Mouse (Mus musculus) liver, postnatal 0 days (tissue): Measurements from ENCODE around the gene Traf5.

Source experiments
- CTCF ChIP-seq: sonication (generic); IDR thresholded peaks from 2 replicates; pipeline ENCODE4 v1.5.1; 2016; ENCODE audit warnings: antibody characterized with exemption, low read depth
- EP300 ChIP-seq: IDR thresholded peaks from 2 replicates; pipeline ENCODE4 v1.6.1; 2016; ENCODE audit warnings: antibody characterized with exemption, low read depth, mild to moderate bottlenecking

DNA sequence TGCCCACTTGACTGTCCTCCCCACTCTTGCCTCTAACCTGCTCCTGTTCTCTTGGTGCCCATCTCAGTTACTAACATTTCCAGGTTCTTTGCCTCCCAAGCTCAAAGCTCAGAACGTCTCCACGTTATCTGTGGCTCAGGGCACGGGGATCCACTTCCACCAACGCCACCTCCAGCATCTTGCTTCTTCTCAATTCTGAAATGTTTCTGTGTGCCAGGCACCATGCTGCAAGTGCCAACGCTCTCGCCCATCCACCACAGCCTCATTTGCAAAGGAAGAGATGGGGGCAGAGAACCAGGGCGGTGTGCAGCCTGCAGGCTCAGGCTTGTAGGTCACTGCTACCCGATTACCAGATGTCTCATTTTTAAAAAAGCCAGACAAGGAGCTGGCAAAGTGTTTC lies 39.9 kb downstream of the Traf5 start:
- TF ChIP-seq EP300 (no peak), CTCF (no peak)
